Mouse (Mus musculus): Measurements from ENCODE around the gene Hnrnpa1.
A peak's percentile ranks its signal among the peaks of the same experiment; 100 is the strongest.
"Not testable (repeated sequence)": the region's sequence is repeated elsewhere in the genome, so short reads cannot be mapped to it uniquely, and the experiment has no call there.

Gene Hnrnpa1

GRCm38 (mm10) chr15:103241071-103242018 is 1.1 kb downstream of the Hnrnpa1 start:
- DNase-seq: not testable (repeated sequence)

GRCm38 (mm10) chr15:103242885-103243284 is 2.7 kb downstream of the Hnrnpa1 start:
- DNase-seq: no peak

GRCm38 (mm10) chr15:103245616-103246015 is 5.4 kb downstream of the Hnrnpa1 start:
- DNase-seq: no peak

DNA sequence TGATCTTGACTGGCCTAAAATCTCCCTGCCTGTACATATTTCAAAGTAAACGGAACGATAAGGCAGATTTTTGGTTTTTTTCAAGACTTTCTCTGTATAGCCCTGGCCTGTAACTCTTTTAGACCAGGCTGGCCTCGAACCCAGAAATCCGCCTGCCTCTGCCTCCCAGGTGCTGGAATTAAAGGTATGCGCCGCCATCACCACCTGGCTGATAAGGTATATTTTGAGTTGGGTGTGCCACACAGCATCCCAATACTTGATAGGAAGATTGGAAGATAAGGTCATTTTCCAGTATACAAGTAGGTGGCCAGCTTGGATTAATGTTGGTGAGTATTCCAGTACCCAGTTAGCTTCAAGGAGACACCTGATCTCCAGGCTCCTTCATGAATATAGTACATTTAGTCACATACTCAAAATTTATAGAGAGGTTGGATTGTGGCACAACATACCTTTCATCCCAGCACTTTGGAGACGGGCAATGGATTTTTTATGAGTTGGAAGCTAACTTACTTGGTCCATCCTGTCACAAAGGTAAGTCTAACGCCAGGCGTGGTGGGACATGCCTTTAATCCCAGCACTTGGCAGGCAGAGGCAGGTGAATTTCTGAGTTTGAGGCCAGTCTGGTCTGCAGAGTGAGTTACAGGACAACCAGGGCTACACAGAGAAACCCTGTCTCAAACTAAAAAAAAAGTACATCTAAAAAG is 7.0 kb downstream of the Hnrnpa1 start:
- DNase-seq: no peak

DNA sequence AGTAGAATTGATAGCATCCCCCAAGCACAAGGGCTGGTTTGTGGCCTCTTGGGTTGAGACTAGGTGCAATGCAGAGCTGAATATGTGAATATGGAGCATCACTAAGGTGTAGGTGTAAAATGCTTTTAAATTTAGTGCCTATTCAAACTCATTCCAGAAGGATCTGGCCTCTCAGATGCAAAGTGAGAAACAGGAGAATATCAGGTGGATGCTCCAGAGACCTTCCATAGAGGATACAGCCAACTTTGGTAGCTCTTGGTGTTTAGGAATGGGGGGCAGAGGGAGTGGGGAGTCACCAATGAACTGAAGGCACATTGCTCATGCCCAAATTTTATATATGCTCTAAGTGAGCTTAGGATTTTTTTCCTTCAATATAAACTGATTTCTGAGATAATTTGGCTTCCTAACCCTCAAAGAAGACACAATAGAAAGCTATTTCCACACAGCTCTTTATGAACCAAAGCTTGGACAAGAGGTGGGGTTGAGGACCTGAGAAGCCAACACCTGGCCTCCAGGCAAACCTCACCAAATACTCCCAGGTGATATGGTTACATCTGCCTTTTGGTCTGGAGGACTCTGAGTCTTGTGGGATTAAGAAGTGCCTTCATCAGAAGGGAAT is 7.7 kb downstream of the Hnrnpa1 start:
- DNase-seq: no peak

- DNase-seq: peak in 1 of 2 experiments; percentile 27
Observed at GRCm38 (mm10) chr15:103248401-103249313, 8.4 kb downstream of the Hnrnpa1 start.

- not testable (repeated sequence) for DNase-seq
Observed at GRCm38 (mm10) chr15:103249511-103249910, 9.3 kb downstream of the Hnrnpa1 start.

DNA sequence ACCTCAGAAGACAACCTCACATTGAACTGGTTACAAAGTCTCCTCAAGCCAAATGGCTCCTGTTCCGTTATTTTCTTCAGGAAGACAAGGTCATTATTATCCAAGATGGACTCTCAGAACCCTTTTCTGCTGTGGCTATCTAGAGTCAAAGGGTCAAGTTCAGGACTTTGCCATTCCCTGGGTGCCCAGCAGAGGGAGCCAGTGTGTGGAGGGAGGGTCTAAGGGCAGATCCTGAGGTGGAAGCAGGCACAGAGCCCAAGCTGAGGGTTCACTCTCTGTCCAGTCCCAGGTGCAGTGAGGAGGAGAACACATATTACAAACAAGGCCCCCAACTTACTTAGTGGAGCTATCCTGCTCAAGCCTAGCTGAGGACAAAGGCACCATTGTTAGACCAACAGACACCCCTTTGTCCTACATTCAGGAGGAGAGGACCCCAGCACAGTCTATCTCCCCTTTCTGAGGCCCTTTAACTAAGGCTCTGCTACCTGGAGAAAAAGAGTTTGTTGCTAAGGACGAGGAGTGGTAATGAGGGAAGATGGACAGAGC is 10.0 kb downstream of the Hnrnpa1 start:
- peak; percentile 67 to 88 for DNase-seq

DNA sequence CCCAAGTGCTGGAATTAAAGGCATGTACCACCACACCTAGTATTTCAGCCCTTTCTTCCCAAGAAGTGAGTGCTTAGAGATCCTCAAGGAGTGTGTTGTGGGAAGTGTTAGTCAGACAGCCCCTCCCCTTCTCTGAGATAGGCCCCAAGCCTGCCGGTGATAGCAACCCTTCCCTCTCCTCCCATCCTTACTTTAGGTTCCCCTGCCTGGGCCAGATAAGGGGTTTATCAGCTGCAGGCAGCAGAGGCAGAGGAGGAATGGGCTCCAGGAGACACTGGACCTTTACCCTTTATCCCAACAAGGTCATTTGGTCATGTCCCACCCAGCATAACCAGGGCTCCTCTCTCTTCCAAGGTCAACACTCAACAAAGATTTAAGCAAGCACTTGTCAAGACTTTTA is 11.4 kb downstream of the Hnrnpa1 start:
- no peak for DNase-seq

DNA sequence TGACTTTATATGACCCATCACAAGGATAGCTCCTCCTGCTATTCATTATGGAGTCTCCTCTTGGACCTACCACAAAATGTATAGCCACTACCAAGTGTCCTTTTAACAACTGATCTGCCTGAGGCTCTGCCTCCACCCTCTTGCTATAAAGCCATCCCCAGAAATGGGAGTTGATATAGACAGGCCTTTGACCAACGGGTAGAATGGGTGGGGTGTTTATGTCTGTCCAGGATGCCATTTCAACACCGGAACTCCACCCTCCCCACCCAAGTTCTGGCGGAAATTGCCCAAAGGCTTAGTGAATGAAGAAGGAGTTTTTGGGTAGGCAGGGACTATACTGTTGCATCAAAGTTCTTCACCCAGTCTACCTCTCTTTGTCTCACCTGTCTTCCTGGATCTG is 12.4 kb downstream of the Hnrnpa1 start:
- no peak for DNase-seq

GRCm38 (mm10) chr15:103253352-103253751 is 13.1 kb downstream of the Hnrnpa1 start:
- DNase-seq: no peak

DNA sequence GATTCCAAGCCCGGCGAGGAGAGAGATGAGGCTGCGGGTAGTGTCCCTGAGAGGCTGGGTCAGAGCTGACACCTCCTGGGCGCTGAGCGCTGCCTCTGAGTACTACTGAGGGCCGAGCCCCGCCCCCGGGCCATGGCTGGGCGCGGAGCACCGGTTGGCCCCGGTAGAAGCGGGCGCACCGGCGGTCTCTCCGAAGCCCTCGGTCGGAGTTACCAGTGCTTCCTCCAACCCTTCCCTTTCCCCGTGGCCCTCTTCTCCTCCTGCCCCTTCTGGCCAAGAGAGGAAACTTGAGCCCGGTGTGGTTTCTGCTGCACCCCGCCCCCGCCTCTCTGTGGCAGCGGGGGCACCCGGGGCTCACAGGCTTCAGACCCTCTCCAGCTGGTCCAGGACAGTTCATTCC is 14.9 kb downstream of the Hnrnpa1 start:
- peak; percentile 47 to 73 for DNase-seq

- DNase-seq: no peak
Observed at GRCm38 (mm10) chr15:103256210-103256986, 16.2 kb downstream of the Hnrnpa1 start.

GRCm38 (mm10) chr15:103257790-103258728 is 17.8 kb downstream of the Hnrnpa1 start, which contains the start of gene Nfe2:
Gene Nfe2, minus strand, starts transcription at chr15:103258403.
- peak; percentile 65 to 79 for DNase-seq

GRCm38 (mm10) chr15:103259162-103259561 is 18.9 kb downstream of the Hnrnpa1 start:
- DNase-seq: no peak

DNA sequence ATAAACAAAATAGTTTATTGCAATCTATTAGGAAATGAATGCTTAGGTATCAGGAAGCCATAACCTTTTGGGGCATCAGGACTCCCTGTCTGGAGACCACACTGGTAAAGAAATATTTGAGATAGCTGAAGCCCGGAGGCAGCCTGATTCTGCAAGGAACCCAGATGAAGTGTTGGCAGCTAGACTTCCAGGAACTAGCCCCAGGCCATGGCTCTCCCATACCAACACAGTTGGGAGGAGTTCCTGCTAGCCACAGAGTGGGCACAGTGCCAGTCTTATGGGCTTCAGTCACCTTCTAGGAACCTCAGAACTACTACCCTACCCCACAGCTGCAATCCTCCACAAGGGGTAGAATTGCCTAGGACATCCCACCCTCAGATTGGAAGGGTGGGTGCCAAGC is 19.8 kb downstream of the Hnrnpa1 start:
- DNase-seq: peak; percentile 29 to 60

DNA sequence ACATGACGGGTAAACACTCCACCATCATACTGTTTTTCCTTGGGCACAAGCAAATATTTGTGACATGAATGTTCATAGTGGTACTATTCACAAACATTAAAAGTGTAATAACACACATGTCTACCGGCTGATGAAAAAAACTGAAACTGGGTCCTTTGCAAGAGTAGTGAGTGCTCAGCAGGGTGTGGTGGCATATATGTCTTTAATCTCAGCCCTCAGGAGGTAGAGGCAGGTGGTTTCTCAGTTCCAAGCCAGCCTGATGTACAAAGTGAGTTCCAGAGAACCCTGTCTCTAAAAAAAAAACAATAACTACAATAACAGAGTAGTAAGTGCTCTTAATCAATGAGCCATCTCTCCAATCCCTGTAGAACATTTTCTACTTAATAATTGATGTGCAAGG is 24.6 kb downstream of the Hnrnpa1 start:
- no peak for DNase-seq

DNA sequence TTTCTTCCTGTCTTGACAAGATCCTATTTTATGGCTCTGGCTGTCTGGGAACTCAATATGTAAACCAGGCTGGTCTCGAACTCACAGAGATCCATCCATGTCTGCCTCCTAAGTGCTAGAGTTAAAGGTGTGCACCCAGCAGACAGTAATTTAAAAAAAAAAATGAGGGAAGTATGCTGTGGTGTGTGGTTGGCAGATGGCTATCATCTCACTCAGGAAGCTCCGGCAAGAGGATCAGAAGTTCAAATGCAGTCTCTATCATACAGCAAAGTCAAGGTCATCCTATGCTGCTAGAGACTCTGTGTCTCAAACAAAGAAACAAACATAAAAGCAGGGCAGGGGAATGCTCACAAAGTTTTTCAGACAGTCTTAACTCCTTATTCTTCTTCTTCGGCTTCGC is 28.7 kb downstream of the Hnrnpa1 start:
- DNase-seq: no peak

GRCm38 (mm10) chr15:103272419-103273279 is 32.4 kb downstream of the Hnrnpa1 start, which contains the start of gene Copz1:
Gene Copz1, plus strand, starts transcription at chr15:103272714.
- peak; percentile 96 to 99 for DNase-seq

Measured in kidney, postnatal 36 days (tissue).